Mouse (Mus musculus) lung, embryonic 16.5 days (tissue): ENCODE measurements around the gene Tac2. TPM values are rescaled to one million over a fixed set of nuclear protein-coding genes. Genes with fewer than 3 reads are reported as not detected.
A peak's percentile ranks its signal among the peaks of the same experiment; 100 is the strongest.

Source experiments
- ATAC-seq: fragments of 200-750 bp; cut with Nextera tagmentation; 2 replicates; pipeline ENCODE4 v1.8.0; 2017; ENCODE audit warnings: low read depth, mild to moderate bottlenecking, moderate library complexity
- H3K27ac ChIP-seq: fragments of 300-500 bp; sonication (generic); 2 replicates; pipeline ENCODE4 v1.5.1; 2014; ENCODE audit warnings: mild to moderate bottlenecking, control low read depth, low read length
- H3K27me3 ChIP-seq: fragments of 300-500 bp; sonication (generic); 2 replicates; pipeline ENCODE4 v1.6.1; 2014; ENCODE audit warnings: low read depth, low read length, mixed read lengths; ENCODE audit not compliant: control insufficient read depth, insufficient read depth
- H3K36me3 ChIP-seq: fragments of 300-500 bp; sonication (generic); 2 replicates; pipeline ENCODE4 v1.6.1; 2014; ENCODE audit warnings: low read length; ENCODE audit not compliant: control insufficient read depth, insufficient read depth
- H3K4me1 ChIP-seq: fragments of 300-500 bp; sonication (generic); replicated peaks from 2 replicates; pipeline ENCODE4 v1.6.1; 2014; ENCODE audit warnings: low read length, mixed read lengths; ENCODE audit not compliant: control insufficient read depth, insufficient read depth
- H3K4me2 ChIP-seq: fragments of 300-500 bp; sonication (generic); 2 replicates; pipeline ENCODE4 v1.6.1; 2014; ENCODE audit warnings: low read depth, low read length, control low read depth
- H3K4me3 ChIP-seq: fragments of 300-500 bp; sonication (generic); 2 replicates; pipeline ENCODE4 v1.5.1; 2014; ENCODE audit warnings: mild to moderate bottlenecking, low read length, control low read depth
- H3K9ac ChIP-seq: fragments of 300-500 bp; sonication (generic); 2 replicates; pipeline ENCODE4 v1.6.1; 2014; ENCODE audit warnings: low read length, control low read depth
- H3K9me3 ChIP-seq: fragments of 300-500 bp; sonication (generic); 2 replicates; pipeline ENCODE4 v1.6.1; 2016; ENCODE audit warnings: low read length; ENCODE audit not compliant: control insufficient read depth
- WGBS: fragments of 180-500 bp; shearing (Covaris S2); extraction: QIAGEN DNeasy Blood & Tissue Kit; methylation state at CpG from one replicate; pipeline ENCODE4 v1.1.7; 2014; 5-methylcytosine and 5-hydroxymethylcytosine counted together
- polyA plus RNA-seq: library from polyadenylated mRNA; unstranded; fragments of >200 nt; fragmentation: Nextera tagmentation; extraction: Ambion mirVana; gene quantifications from 2 replicates; pipeline ENCODE4 v1.2.1, GENCODE M21; 2015

Tac2 gene
- polyA plus RNA-seq, 1 experiment from 2014 or later, result not detected

GRCm38 (mm10) chr10:127734434-127734833 is 10.2 kb downstream of the Tac2 start:
- peaks cover 5% of the 10 kb centered on the region for H3K4me1 ChIP-seq
- WGBS, result 26% methylated on average over 5 of the region's 5 CpGs
- no peak overlapping the region for H3K27ac ChIP-seq
- H3K36me3 ChIP-seq, result no peaks in the 10 kb centered on the region
- no peak overlapping the region for H3K4me2 ChIP-seq
- no peak for ATAC-seq
- H3K9me3 ChIP-seq, result no peaks in the 10 kb centered on the region
- H3K27me3 ChIP-seq, result no peaks in the 10 kb centered on the region
- no peak overlapping the region for H3K4me3 ChIP-seq
- no peak overlapping the region for H3K9ac ChIP-seq

- Histone ChIP-seq H3K27ac (no peak overlapping the region), H3K9me3 (no peaks in the 10 kb centered on the region), H3K9ac (no peak overlapping the region), H3K36me3 (no peaks in the 10 kb centered on the region), H3K4me2 (no peak overlapping the region), H3K27me3 (no peaks in the 10 kb centered on the region), H3K4me1 (peaks cover 10% of the 10 kb centered on the region), H3K4me3 (no peak overlapping the region)
- 68% methylated on average over 2 of the region's 2 CpGs for WGBS
- ATAC-seq, result no peak
These were observed 12.0 kb downstream of the Tac2 start for GRCm38 (mm10) chr10:127736266-127736665.

- 47% methylated on average over 4 of the region's 4 CpGs for WGBS
- H3K27ac ChIP-seq, result peak overlapping the region; percentile 15; the same call in 1 of the 2 replicates
- no peaks in the 10 kb centered on the region for H3K9me3 ChIP-seq
- no peak overlapping the region for H3K4me3 ChIP-seq
- no peaks in the 10 kb centered on the region for H3K27me3 ChIP-seq
- no peak overlapping the region for H3K9ac ChIP-seq
- ATAC-seq, result no peak
- peaks cover 5% of the 10 kb centered on the region for H3K36me3 ChIP-seq
- H3K4me2 ChIP-seq, result no peak overlapping the region
- H3K4me1 ChIP-seq, result peaks cover 10% of the 10 kb centered on the region
These were observed 12.6 kb downstream of the Tac2 start for GRCm38 (mm10) chr10:127736916-127737315.

- H3K9ac ChIP-seq, result no peak overlapping the region
- H3K4me3 ChIP-seq, result no peak overlapping the region
- no peak overlapping the region for H3K4me2 ChIP-seq
- no peaks in the 10 kb centered on the region for H3K27me3 ChIP-seq
- H3K36me3 ChIP-seq, result peaks cover 11% of the 10 kb centered on the region
- no peak for ATAC-seq
- WGBS, result 31% methylated on average over 2 of the region's 2 CpGs
- peaks cover 10% of the 10 kb centered on the region for H3K4me1 ChIP-seq
- H3K9me3 ChIP-seq, result no peaks in the 10 kb centered on the region
- H3K27ac ChIP-seq, result no peak overlapping the region
These were observed 13.3 kb downstream of the Tac2 start for GRCm38 (mm10) chr10:127737552-127737951.

GRCm38 (mm10) chr10:127738151-127738882 is 14.0 kb downstream of the Tac2 start:
- Histone ChIP-seq H3K27ac (no peak overlapping the region), H3K9me3 (no peaks in the 10 kb centered on the region), H3K27me3 (no peaks in the 10 kb centered on the region), H3K4me3 (0 out of 2 replicates have a peak overlapping the region, but pooled peaks have one; percentile 3), H3K4me1 (peaks cover 10% of the 10 kb centered on the region), H3K36me3 (peaks cover 19% of the 10 kb centered on the region), H3K4me2 (peak overlapping the region; percentile 59), H3K9ac (no peak overlapping the region)
- ATAC-seq, result no peak
- WGBS, result 33% methylated on average over 13 of the region's 13 CpGs

- H3K4me3 ChIP-seq, result peak within 1 kb of the TSS; percentile 85
- peak within 1 kb of the TSS; percentile 61 for H3K4me2 ChIP-seq
- peak within 1 kb of the TSS; percentile 76 for H3K27ac ChIP-seq
- no peaks in the 10 kb centered on the region for H3K27me3 ChIP-seq
- peak; percentile 89 for ATAC-seq
- H3K4me1 ChIP-seq, result peaks cover 10% of the 10 kb centered on the region
- H3K36me3 ChIP-seq, result peaks cover 26% of the 10 kb centered on the region
- WGBS, result under 1% methylated on average over 28 of the region's 61 CpGs
- peak within 1 kb of the TSS; percentile 95 for H3K9ac ChIP-seq
- no peaks in the 10 kb centered on the region for H3K9me3 ChIP-seq
These were observed 14.9 kb downstream of the Tac2 start, which contains the start of gene Zbtb39 for GRCm38 (mm10) chr10:127739083-127739660. Gene Zbtb39, plus strand, starts transcription at chr10:127739538.

GRCm38 (mm10) chr10:127739661-127740161 is 15.4 kb downstream of the Tac2 start:
- no peaks in the 10 kb centered on the region for H3K9me3 ChIP-seq
- peak overlapping the region; percentile 85 for H3K4me3 ChIP-seq
- no peaks in the 10 kb centered on the region for H3K27me3 ChIP-seq
- peaks cover 10% of the 10 kb centered on the region for H3K4me1 ChIP-seq
- peak overlapping the region; percentile 76 for H3K27ac ChIP-seq
- H3K9ac ChIP-seq, result peak overlapping the region; percentile 95
- peak overlapping the region; percentile 61 for H3K4me2 ChIP-seq
- under 1% methylated on average over 50 of the region's 55 CpGs for WGBS
- no peak; the same call in 1 of the 2 replicates for ATAC-seq
- peaks cover 26% of the 10 kb centered on the region for H3K36me3 ChIP-seq

GRCm38 (mm10) chr10:127744661-127745060 is 20.4 kb downstream of the Tac2 start:
- peaks cover 6% of the 10 kb centered on the region; the same call in 1 of the 2 replicates for H3K4me1 ChIP-seq
- H3K4me2 ChIP-seq, result no peak overlapping the region
- H3K27me3 ChIP-seq, result no peaks in the 10 kb centered on the region
- H3K36me3 ChIP-seq, result peaks cover 50% of the 10 kb centered on the region
- no peak overlapping the region for H3K4me3 ChIP-seq
- no peak overlapping the region for H3K27ac ChIP-seq
- no peak overlapping the region for H3K9ac ChIP-seq
- H3K9me3 ChIP-seq, result no peaks in the 10 kb centered on the region
- 65% methylated on average over 5 of the region's 5 CpGs for WGBS
- no peak for ATAC-seq

GRCm38 (mm10) chr10:127745886-127746285 is 21.6 kb downstream of the Tac2 start:
- Histone ChIP-seq H3K4me3 (no peak overlapping the region), H3K27me3 (no peaks in the 10 kb centered on the region), H3K9me3 (no peaks in the 10 kb centered on the region), H3K36me3 (peaks cover 50% of the 10 kb centered on the region), H3K27ac (no peak overlapping the region), H3K9ac (no peak overlapping the region), H3K4me1 (no peaks in the 10 kb centered on the region), H3K4me2 (no peak overlapping the region)
- no peak for ATAC-seq
- WGBS, result 50% methylated on average over 5 of the region's 5 CpGs
